Mouse (Mus musculus) hindbrain, postnatal 0 days (tissue): ENCODE measurements at regions not wholly inside any gene's neighbourhood (a gene's known extent, or its start where the extent isn't known, plus 50 kb on each side); places are given as distances from the start of the nearest gene placed in this dataset.
A peak's percentile ranks its signal among the peaks of the same experiment; 100 is the strongest.

Experiments
- ATAC-seq: fragments of 200-750 bp; cut with Nextera tagmentation; 2 replicates; pipeline ENCODE4 v1.8.0; 2017; ENCODE audit warnings: mild to moderate bottlenecking, moderate TSS enrichment, moderate library complexity
- DNase-seq: peaks from one replicate; pipeline ENCODE4 v3.0.0-alpha.2; 2015; ENCODE audit warnings: low spot score
- H3K27ac ChIP-seq: fragments of 300-500 bp; sonication (generic); 2 replicates; pipeline ENCODE4 v1.5.1; 2014; ENCODE audit warnings: mild to moderate bottlenecking
- H3K27me3 ChIP-seq: fragments of 300-500 bp; sonication (generic); 2 replicates; pipeline ENCODE4 v1.6.1; 2014; ENCODE audit warnings: low read length, mixed read lengths; ENCODE audit not compliant: insufficient read depth
- H3K36me3 ChIP-seq: fragments of 300-500 bp; sonication (generic); 2 replicates; pipeline ENCODE4 v1.6.1; 2014; ENCODE audit warnings: low read length, mixed read lengths; ENCODE audit not compliant: insufficient read depth
- H3K4me1 ChIP-seq: fragments of 300-500 bp; sonication (generic); 2 replicates; pipeline ENCODE4 v1.6.1; 2014; ENCODE audit warnings: antibody characterized with exemption, low read length, mixed read lengths; ENCODE audit not compliant: insufficient read depth
- H3K4me2 ChIP-seq: fragments of 300-500 bp; sonication (generic); 2 replicates; pipeline ENCODE4 v1.6.1; 2014; ENCODE audit warnings: low read depth, mild to moderate bottlenecking, low read length, moderate library complexity, mixed read lengths
- H3K4me3 ChIP-seq: fragments of 300-500 bp; sonication (generic); 2 replicates; pipeline ENCODE4 v1.5.1; 2014; ENCODE audit warnings: low read length
- H3K9ac ChIP-seq: fragments of 300-500 bp; sonication (generic); replicated peaks from 2 replicates; pipeline ENCODE4 v1.6.1; 2014; ENCODE audit warnings: mild to moderate bottlenecking, low read length, moderate library complexity, mixed read lengths
- H3K9me3 ChIP-seq: fragments of 300-500 bp; sonication (generic); 2 replicates; pipeline ENCODE4 v1.6.1; 2016; ENCODE audit warnings: low read length, mixed read lengths
- CTCF ChIP-seq: IDR thresholded peaks from 2 replicates; pipeline ENCODE4 v1.5.1; 2016; ENCODE audit warnings: antibody characterized with exemption, control low read depth, low read depth
- WGBS: fragments of 180-500 bp; shearing (Covaris S2); extraction: QIAGEN DNeasy Blood & Tissue Kit; methylation state at CpG from one replicate; pipeline ENCODE4 v1.1.7; 2014; 5-methylcytosine and 5-hydroxymethylcytosine counted together

DNA sequence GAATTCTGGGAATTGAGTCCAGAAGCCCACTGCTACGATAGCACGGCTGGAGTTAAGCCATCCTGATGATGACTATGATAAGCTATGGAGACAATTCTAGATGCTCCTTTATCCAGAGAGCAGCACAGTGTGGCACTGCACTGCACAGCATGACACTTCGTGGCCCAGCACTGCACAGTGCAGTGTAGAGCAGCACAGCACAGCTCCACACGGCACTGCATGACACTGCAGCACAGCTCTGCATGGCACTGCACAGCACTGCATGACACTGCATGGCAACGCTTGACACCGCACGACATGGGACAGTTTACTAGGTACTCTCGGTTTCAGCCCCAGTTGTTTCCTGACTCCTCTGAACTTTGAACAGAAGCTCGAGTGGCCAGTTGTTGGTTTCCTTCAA lies 523.1 kb downstream of the Etnk1 start:
- WGBS: 86% methylated on average over 9 of the region's 9 CpGs
- no peak for TF ChIP-seq CTCF
- no peak overlapping the region for H3K27ac ChIP-seq
- no peak overlapping the region for H3K4me3 ChIP-seq
- no peaks in the 10 kb centered on the region for H3K4me1 ChIP-seq
- DNase-seq: no peak
- H3K36me3 ChIP-seq: no peaks in the 10 kb centered on the region
- H3K27me3 ChIP-seq: no peaks in the 10 kb centered on the region
- no peak overlapping the region for H3K4me2 ChIP-seq
- no peak overlapping the region for H3K9ac ChIP-seq
- peak; percentile 59; the same call in 1 of the 2 replicates for ATAC-seq
- H3K9me3 ChIP-seq: 0 out of 2 replicates have a peak, but pooled peaks cover 5% of the 10 kb centered on the region

DNA sequence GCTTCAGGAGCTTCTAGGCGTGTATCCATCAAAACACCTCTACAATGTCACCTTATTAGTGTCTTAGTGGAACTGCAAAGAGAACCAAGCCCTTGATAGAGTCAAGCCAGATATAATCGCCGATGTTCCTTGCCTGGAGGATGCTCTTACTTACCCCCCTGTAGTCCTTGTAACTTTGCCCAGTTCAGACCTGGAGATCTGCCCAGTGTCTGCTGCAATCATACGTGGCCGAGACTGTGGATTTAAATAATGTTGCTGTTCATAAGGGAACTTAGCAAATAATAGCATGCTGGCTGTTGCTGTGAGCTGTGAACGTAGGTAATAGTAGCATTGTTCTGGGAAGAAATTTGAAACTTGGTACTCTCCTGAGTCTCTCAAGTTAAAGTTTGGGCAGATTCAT lies 523.8 kb downstream of the Etnk1 start:
- H3K27me3 ChIP-seq: no peaks in the 10 kb centered on the region
- H3K4me3 ChIP-seq: no peak overlapping the region
- no peak for TF ChIP-seq CTCF
- H3K9me3 ChIP-seq: 0 out of 2 replicates have a peak, but pooled peaks cover 5% of the 10 kb centered on the region
- no peak overlapping the region for H3K27ac ChIP-seq
- 40% methylated on average over 6 of the region's 6 CpGs for WGBS
- no peaks in the 10 kb centered on the region for H3K4me1 ChIP-seq
- H3K4me2 ChIP-seq: no peak overlapping the region
- no peak for ATAC-seq
- DNase-seq: peak; percentile 62
- H3K36me3 ChIP-seq: no peaks in the 10 kb centered on the region
- no peak overlapping the region for H3K9ac ChIP-seq

DNA sequence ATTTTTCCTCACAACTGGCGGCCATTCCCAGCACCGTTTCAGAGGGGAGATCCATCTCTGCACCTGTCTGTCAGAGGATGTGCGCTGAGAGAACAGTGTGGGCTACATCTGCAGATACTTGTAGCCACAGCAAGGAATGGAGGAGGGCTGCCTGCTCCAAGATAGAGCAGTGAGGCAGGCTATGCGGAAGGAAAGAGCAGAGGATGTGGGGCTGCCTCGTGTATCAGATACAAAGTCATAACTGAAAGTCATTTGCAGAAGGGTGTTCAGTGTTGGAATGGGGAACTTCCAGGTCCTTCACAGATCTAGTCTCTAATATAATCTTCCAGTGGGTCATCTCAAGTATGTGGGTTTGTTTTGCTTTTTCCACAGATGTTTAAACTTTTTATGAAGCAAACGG lies 531.0 kb downstream of the Etnk1 start:
- H3K36me3 ChIP-seq: no peaks in the 10 kb centered on the region
- WGBS: 60% methylated on average over 6 of the region's 6 CpGs
- no peak overlapping the region for H3K4me3 ChIP-seq
- DNase-seq (no peak), ATAC-seq (no peak)
- H3K4me1 ChIP-seq: no peaks in the 10 kb centered on the region
- no peak for TF ChIP-seq CTCF
- no peak overlapping the region for H3K4me2 ChIP-seq
- no peaks in the 10 kb centered on the region for H3K9me3 ChIP-seq
- no peak overlapping the region for H3K9ac ChIP-seq
- H3K27ac ChIP-seq: no peak overlapping the region
- no peaks in the 10 kb centered on the region for H3K27me3 ChIP-seq

DNA sequence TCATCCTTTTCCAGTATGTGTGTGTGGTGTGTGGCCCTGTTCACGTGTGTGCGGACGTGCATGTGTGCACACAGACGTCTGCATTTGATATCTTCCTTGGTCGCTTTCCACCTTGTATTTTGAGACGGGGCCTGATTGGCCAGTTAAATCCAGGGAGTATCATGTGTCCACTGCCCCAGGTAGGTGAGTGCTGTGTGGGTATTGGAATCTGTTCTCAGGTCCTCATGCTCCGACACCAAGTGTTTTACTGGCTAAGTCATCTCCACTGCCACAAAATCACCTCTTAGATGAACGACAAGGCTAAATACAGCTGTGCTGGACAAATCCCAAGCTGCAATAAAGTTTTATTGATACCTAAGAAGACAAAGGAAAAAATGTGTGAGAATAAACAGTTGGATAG lies 537.0 kb downstream of the Etnk1 start:
- no peaks in the 10 kb centered on the region for H3K27me3 ChIP-seq
- 94% methylated on average over 8 of the region's 8 CpGs for WGBS
- no peaks in the 10 kb centered on the region for H3K9me3 ChIP-seq
- H3K9ac ChIP-seq: no peak overlapping the region
- no peak overlapping the region for H3K27ac ChIP-seq
- H3K4me2 ChIP-seq: no peak overlapping the region
- H3K4me3 ChIP-seq: no peak overlapping the region
- no peaks in the 10 kb centered on the region for H3K36me3 ChIP-seq
- no peak for TF ChIP-seq CTCF
- no peak for ATAC-seq
- no peaks in the 10 kb centered on the region for H3K4me1 ChIP-seq
- no peak for DNase-seq

DNA sequence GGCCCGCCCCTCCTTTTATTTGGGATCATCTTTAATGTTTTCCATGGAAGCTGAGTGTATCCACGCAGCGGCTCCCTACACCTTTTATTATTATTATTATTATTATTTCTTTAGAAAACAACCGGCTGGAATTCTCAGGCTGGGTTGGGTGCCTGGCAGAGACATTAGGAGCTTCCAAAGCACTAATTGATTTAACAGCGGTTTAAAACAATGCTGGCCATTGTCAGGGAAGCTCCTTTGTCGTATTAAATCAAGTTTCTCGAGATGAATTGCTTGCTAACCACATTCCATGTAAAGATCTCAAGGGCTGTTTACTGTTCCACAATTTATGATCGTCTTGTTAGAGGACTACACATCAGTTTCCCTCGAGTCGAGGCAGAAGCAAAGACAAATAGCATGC lies 539.4 kb downstream of the Etnk1 start:
- H3K4me1 ChIP-seq: no peaks in the 10 kb centered on the region
- H3K9ac ChIP-seq: no peak overlapping the region
- no peak overlapping the region for H3K4me2 ChIP-seq
- H3K27me3 ChIP-seq: no peaks in the 10 kb centered on the region
- DNase-seq (no peak), ATAC-seq (no peak)
- no peak overlapping the region for H3K27ac ChIP-seq
- H3K36me3 ChIP-seq: no peaks in the 10 kb centered on the region
- WGBS: 38% methylated on average over 10 of the region's 10 CpGs
- no peak overlapping the region for H3K4me3 ChIP-seq
- no peaks in the 10 kb centered on the region for H3K9me3 ChIP-seq
- no peak for TF ChIP-seq CTCF

DNA sequence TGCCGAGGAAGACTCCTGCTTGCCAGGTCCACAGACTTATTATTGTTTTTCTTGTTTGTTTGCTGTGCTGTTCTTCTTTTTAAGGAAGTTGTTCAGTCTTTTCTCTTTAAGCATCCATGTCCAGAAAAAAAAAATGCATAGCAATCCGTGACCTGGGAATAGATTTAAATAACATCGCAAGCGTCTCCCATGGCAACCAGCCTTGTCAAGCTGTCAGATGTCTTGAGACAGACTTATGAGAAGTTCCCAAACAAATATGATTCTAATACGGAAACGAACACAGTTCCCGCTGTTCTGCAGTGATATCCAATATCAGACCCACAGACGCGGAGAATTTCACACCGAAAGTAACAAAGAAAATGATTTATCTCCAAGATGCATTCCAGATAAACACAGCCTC lies 547.4 kb downstream of the Etnk1 start:
- Histone ChIP-seq H3K4me3 (no peak overlapping the region), H3K4me1 (no peaks in the 10 kb centered on the region), H3K36me3 (no peaks in the 10 kb centered on the region), H3K9me3 (no peaks in the 10 kb centered on the region), H3K4me2 (peak overlapping the region; percentile 39; the same call in 1 of the 2 replicates), H3K27ac (no peak overlapping the region), H3K9ac (no peak overlapping the region), H3K27me3 (no peaks in the 10 kb centered on the region)
- DNase-seq (peak; percentile 11), ATAC-seq (no peak)
- no peak for TF ChIP-seq CTCF
- 30% methylated on average over 10 of the region's 10 CpGs for WGBS

DNA sequence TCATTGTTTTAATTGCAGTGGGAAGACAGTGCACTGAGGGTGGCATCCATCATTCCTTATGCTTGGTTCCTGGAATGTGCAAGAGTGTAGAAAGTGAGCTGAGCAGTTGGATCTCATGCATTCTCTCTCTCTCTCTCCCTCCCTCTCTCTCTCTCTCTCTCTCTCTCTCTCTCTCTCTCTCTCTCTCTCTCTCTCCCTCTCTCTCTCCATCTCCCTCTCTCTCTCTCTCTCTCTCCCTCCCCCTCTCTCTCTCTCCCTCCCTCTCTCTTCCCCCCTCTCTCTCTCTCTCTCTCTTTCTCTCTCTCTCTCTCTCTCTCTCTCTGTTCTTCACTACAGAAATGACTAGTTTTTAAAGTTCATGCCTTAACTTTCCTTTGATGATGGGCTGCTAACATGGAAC lies 583.1 kb downstream of the Etnk1 start:
- no peaks in the 10 kb centered on the region for H3K36me3 ChIP-seq
- no peak overlapping the region for H3K4me2 ChIP-seq
- no peaks in the 10 kb centered on the region for H3K4me1 ChIP-seq
- H3K4me3 ChIP-seq: no peak overlapping the region
- no peak for TF ChIP-seq CTCF
- no peak for ATAC-seq
- no peak overlapping the region for H3K27ac ChIP-seq
- H3K9ac ChIP-seq: no peak overlapping the region
- no peak for DNase-seq
- H3K27me3 ChIP-seq: no peaks in the 10 kb centered on the region
- H3K9me3 ChIP-seq: no peaks in the 10 kb centered on the region
